Mouse (Mus musculus): ENCODE data around the gene Trim34a. TPM values are rescaled to one million over a fixed set of nuclear protein-coding genes. Genes with fewer than 3 reads are reported as not detected.
"Not testable (repeated sequence)": the region's sequence is repeated elsewhere in the genome, so short reads cannot be mapped to it uniquely, and the experiment has no call there.

Gene Trim34a
- total and polyA plus RNA-seq, 2 experiments from 2014 or later, result 1.1 to 1.9 TPM

- H3K27ac ChIP-seq (ENCODE audit: low read depth, low read length), result no peak within 1 kb of the TSS
- no peaks in the 10 kb centered on the region for H3K27me3 ChIP-seq (ENCODE audit: insufficient read depth, low read length)
- TF ChIP-seq CTCF (IDR thresholded peaks at IDR 0.05; ENCODE audit: low read depth), result no peak
- H3K9me3 ChIP-seq (ENCODE audit: low read length), result no peaks in the 10 kb centered on the region
- peak within 1 kb of the TSS; percentile 38 for H3K4me2 ChIP-seq (ENCODE audit: low read depth)
- H3K4me1 ChIP-seq (ENCODE audit: insufficient read depth), result no peaks in the 10 kb centered on the region
- DNase-seq, result peak; percentile 20
- H3K4me3 ChIP-seq (ENCODE audit: low read depth, low read length), result peak within 1 kb of the TSS; percentile 6
- no peaks in the 10 kb centered on the region for H3K36me3 ChIP-seq (ENCODE audit: insufficient read depth)
- ATAC-seq, result peak; percentile 75
- no peak within 1 kb of the TSS for H3K9ac ChIP-seq
- 4% methylated on average over 37 of the region's 37 CpGs for WGBS
Observed at GRCm38 (mm10) chr7:104218701-104219569, 25.3 kb upstream of the Trim34a start, which contains the start of gene Trim6. TSS of gene Trim6 (plus strand) at chr7:104218793.

DNA sequence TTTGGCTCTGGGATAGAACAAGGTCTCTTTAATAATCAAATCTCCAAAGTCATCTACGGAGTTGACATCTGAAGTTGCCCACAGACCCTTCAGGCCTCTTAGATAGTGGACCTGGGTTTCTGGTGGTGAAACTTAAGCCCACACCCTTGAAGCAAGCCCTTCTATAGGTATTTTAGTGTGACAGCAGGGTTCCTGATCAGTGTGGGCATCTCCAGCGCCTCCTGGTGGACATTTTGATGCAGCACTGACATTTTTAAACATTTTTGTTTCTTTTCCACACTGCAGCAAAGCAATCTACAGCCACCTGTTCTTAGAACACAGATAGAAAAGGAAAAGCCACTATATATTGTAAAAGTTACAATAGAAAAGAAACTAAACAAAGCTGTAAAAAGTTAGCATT, 13.1 kb upstream of the Trim34a start:
- DNase-seq (no peak), ATAC-seq (no peak)
- Histone ChIP-seq H3K36me3 (ENCODE audit: insufficient read depth) (no peaks in the 10 kb centered on the region), H3K4me1 (ENCODE audit: insufficient read depth) (no peaks in the 10 kb centered on the region), H3K27me3 (ENCODE audit: insufficient read depth, low read length) (no peaks in the 10 kb centered on the region), H3K4me3 (ENCODE audit: low read depth, low read length) (no peak overlapping the region), H3K9me3 (ENCODE audit: low read length) (no peaks in the 10 kb centered on the region), H3K27ac (ENCODE audit: low read depth, low read length) (no peak overlapping the region), H3K4me2 (ENCODE audit: low read depth) (no peak overlapping the region), H3K9ac (no peak overlapping the region)
- 39% methylated on average over 2 of the region's 2 CpGs for WGBS
- TF ChIP-seq CTCF (IDR thresholded peaks at IDR 0.05; ENCODE audit: low read depth), result peak; percentile 53

- Histone ChIP-seq H3K27me3 (ENCODE audit: insufficient read depth, low read length) (no peaks in the 10 kb centered on the region), H3K27ac (ENCODE audit: low read depth, low read length) (no peak overlapping the region), H3K9ac (no peak overlapping the region), H3K4me3 (ENCODE audit: low read depth, low read length) (no peak overlapping the region), H3K9me3 (ENCODE audit: low read length) (no peaks in the 10 kb centered on the region), H3K4me2 (ENCODE audit: low read depth) (no peak overlapping the region), H3K36me3 (ENCODE audit: insufficient read depth) (no peaks in the 10 kb centered on the region), H3K4me1 (ENCODE audit: insufficient read depth) (no peaks in the 10 kb centered on the region)
- DNase-seq (no peak), ATAC-seq (no peak)
- no peak for TF ChIP-seq CTCF (IDR thresholded peaks at IDR 0.05; ENCODE audit: low read depth)
Observed at GRCm38 (mm10) chr7:104240857-104241256, 3.4 kb upstream of the Trim34a start.

- Histone ChIP-seq H3K9ac (no peak overlapping the region), H3K4me2 (ENCODE audit: low read depth) (no peak overlapping the region), H3K27ac (ENCODE audit: low read depth, low read length) (no peak overlapping the region), H3K36me3 (ENCODE audit: insufficient read depth) (no peaks in the 10 kb centered on the region), H3K27me3 (ENCODE audit: insufficient read depth, low read length) (no peaks in the 10 kb centered on the region), H3K9me3 (ENCODE audit: low read length) (no peaks in the 10 kb centered on the region), H3K4me3 (ENCODE audit: low read depth, low read length) (no peak overlapping the region), H3K4me1 (ENCODE audit: insufficient read depth) (no peaks in the 10 kb centered on the region)
- DNase-seq (no peak), ATAC-seq (no peak)
- no peak for TF ChIP-seq CTCF (IDR thresholded peaks at IDR 0.05; ENCODE audit: low read depth)
- WGBS, result 68% methylated on average over 1 of the region's 1 CpGs
Observed at GRCm38 (mm10) chr7:104243616-104244015, 641 bp upstream of the Trim34a start.

DNA sequence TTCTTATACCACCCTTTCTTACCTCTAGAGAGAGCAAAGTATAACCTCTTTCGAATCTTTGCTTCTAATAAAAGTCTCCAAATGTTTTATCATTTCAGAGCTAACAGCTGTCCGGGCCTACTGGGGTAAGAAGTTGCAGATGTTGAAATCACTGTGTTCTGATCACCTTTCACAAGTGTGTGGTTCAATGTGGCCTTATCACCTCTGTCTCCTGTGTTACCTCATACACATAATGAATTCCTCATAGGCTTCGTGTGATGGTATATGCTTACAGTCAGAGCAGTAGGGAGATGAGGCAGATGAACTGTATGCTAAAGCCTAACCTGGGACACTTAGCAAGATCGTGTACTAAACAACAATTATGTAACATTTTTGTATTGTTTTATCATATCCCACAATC, 16.1 kb downstream of the Trim34a start:
- not testable (repeated sequence) for H3K9ac ChIP-seq; H3K4me3 ChIP-seq (ENCODE audit: low read depth, low read length); ATAC-seq; H3K9me3 ChIP-seq (ENCODE audit: low read length); H3K27ac ChIP-seq (ENCODE audit: low read depth, low read length); H3K27me3 ChIP-seq (ENCODE audit: insufficient read depth, low read length); DNase-seq; H3K4me2 ChIP-seq (ENCODE audit: low read depth); H3K4me1 ChIP-seq (ENCODE audit: insufficient read depth); H3K36me3 ChIP-seq (ENCODE audit: insufficient read depth)
- 89% methylated on average over 4 of the region's 4 CpGs for WGBS

DNA sequence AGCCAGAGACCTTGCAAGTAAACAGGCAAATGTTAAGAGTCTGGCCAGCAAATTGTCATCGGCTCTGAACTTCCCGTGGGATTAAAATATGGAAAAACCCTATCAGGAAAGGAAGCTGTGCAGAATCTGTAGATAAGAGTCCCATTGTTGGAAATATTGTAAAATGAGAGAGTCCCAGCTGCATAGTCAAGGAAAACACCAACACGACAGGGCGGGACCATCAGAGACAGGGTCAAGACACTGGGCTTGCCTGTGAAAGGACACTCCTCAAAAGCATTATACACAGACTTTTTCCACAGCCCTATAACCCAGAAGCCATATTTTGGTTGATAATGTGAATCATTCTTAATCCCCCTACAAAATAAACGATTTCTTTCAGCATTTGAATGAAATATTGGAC, 21.1 kb downstream of the Trim34a start:
- not testable (repeated sequence) for H3K4me3 ChIP-seq (ENCODE audit: low read depth, low read length); ATAC-seq; H3K27ac ChIP-seq (ENCODE audit: low read depth, low read length); H3K36me3 ChIP-seq (ENCODE audit: insufficient read depth); H3K4me1 ChIP-seq (ENCODE audit: insufficient read depth); H3K27me3 ChIP-seq (ENCODE audit: insufficient read depth, low read length); DNase-seq; H3K9me3 ChIP-seq (ENCODE audit: low read length); H3K4me2 ChIP-seq (ENCODE audit: low read depth); H3K9ac ChIP-seq
- 81% methylated on average over 3 of the region's 5 CpGs for WGBS

DNA sequence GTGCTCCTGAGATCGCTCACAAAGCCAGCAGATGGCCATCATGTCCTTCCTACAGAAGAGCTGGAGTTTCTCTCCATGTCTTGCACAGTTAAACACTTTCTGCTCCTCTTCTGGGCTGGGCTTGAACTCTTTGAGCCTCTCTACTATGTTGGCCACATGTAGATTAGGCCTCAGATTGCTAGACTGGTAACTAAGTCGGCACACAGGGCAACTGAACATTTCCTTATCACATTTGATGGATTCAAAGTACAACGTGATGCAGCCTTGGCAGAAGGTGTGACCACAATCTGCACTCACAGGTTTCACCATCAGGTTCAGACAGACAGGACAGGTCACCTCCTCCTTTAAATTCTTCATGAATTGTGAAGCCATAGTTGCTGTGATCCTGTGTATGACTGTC, 35.1 kb downstream of the Trim34a start:
- H3K36me3 ChIP-seq (ENCODE audit: insufficient read depth); H3K27me3 ChIP-seq (ENCODE audit: insufficient read depth, low read length); H3K4me1 ChIP-seq (ENCODE audit: insufficient read depth); H3K4me2 ChIP-seq (ENCODE audit: low read depth); H3K9ac ChIP-seq; H3K27ac ChIP-seq (ENCODE audit: low read depth, low read length); H3K4me3 ChIP-seq (ENCODE audit: low read depth, low read length); H3K9me3 ChIP-seq (ENCODE audit: low read length); ATAC-seq; DNase-seq: not testable (repeated sequence)
- WGBS, result 82% methylated on average over 3 of the region's 3 CpGs

DNA sequence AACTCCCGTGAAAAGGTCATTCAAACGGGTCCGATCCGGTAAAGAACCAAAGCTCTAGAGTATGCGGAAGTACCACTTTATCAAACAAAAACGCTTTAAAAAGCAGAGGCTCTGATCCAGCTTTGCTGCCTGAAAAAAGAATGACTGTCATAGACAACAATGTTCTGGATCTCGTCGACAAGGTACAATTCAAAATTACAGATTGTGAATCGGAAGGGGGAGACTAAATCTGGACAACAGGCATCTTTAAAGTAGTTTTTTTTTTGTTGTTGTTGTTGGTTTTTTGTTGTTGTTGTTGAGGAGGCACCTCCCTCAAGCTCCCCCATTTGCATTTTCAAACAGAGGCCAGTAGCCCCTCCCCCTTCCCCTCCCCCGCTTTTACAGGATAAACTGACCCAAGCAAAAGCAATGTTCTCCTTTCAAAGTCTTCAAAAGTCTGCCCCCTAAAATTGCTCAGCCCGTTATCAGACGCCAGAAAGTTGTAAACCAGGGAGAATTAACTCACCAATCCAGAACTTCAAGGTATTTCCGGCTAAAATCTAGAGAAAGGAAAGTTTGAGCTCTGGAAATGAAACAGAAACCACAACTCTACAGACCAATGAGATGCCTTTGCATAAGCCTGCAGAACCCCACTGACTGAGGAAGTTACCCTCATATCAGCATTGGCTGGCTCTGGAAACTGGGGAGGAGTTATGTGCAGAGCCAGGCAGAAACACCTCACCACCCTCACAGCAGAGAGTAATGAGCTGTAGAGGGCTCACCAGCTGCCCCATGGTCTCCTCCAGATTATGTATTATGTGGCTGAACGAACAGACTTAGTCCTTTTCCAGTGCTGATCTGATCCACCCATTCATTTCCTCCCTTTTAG, 43.6 kb downstream of the Trim34a start, which contains the start of gene Trim5:
TSS of gene Trim5 (minus strand) at position 519 of the 868 bp plus-strand sequence.
- H3K4me1 ChIP-seq (ENCODE audit: insufficient read depth); H3K4me2 ChIP-seq (ENCODE audit: low read depth); H3K9ac ChIP-seq; H3K9me3 ChIP-seq (ENCODE audit: low read length); H3K27ac ChIP-seq (ENCODE audit: low read depth, low read length); DNase-seq; H3K27me3 ChIP-seq (ENCODE audit: insufficient read depth, low read length); H3K4me3 ChIP-seq (ENCODE audit: low read depth, low read length); H3K36me3 ChIP-seq (ENCODE audit: insufficient read depth): not testable (repeated sequence)
- ATAC-seq, result peak; percentile 43
- WGBS, result 42% methylated on average over 14 of the region's 14 CpGs
